Mouse (Mus musculus): ENCODE results near the gene Vpreb3. TPM values are rescaled to one million over a fixed set of nuclear protein-coding genes. Genes with fewer than 3 reads are reported as not detected.
"Not testable (repeated sequence)": the region's sequence is repeated elsewhere in the genome, so short reads cannot be mapped to it uniquely, and the experiment has no call there.

The Vpreb3 gene
- polyA plus RNA-seq, 1 experiment from 2014 or later = 0.35 TPM

GRCm38 (mm10) chr10:75979432-75979831, 36.6 kb downstream of the Vpreb3 start:
- no peak overlapping the region for H3K27ac ChIP-seq (ENCODE audit: low read depth, low read length)
- no peaks in the 10 kb centered on the region for H3K36me3 ChIP-seq (ENCODE audit: control insufficient read depth, insufficient read depth, low read length)
- no peak overlapping the region for H3K9ac ChIP-seq (ENCODE audit: low read depth, low read length)
- no peak for ATAC-seq
- H3K4me3 ChIP-seq (ENCODE audit: low read length) = no peak overlapping the region
- H3K9me3 ChIP-seq (ENCODE audit: control insufficient read depth, low read length) = no peaks in the 10 kb centered on the region
- 86% methylated on average over 3 of the region's 3 CpGs for WGBS
- H3K4me2 ChIP-seq (ENCODE audit: low read length) = no peak overlapping the region
- H3K27me3 ChIP-seq (replicated peaks; ENCODE audit: control insufficient read depth, insufficient read depth, low read length) = no peaks in the 10 kb centered on the region
- H3K4me1 ChIP-seq (ENCODE audit: control insufficient read depth, insufficient read depth, low read depth, low read length) = no peaks in the 10 kb centered on the region

- Histone ChIP-seq H3K9me3 (ENCODE audit: control insufficient read depth, low read length) (no peaks in the 10 kb centered on the region), H3K4me2 (ENCODE audit: low read length) (no peak overlapping the region), H3K36me3 (ENCODE audit: control insufficient read depth, insufficient read depth, low read length) (no peaks in the 10 kb centered on the region), H3K4me1 (ENCODE audit: control insufficient read depth, insufficient read depth, low read depth, low read length) (no peaks in the 10 kb centered on the region), H3K9ac (ENCODE audit: low read depth, low read length) (no peak overlapping the region), H3K27me3 (replicated peaks; ENCODE audit: control insufficient read depth, insufficient read depth, low read length) (no peaks in the 10 kb centered on the region), H3K4me3 (ENCODE audit: low read length) (no peak overlapping the region), H3K27ac (ENCODE audit: low read depth, low read length) (no peak overlapping the region)
- 71% methylated on average over 4 of the region's 4 CpGs for WGBS
- no peak for ATAC-seq
Observed at GRCm38 (mm10) chr10:75990430-75991042, 47.7 kb downstream of the Vpreb3 start.

GRCm38 (mm10) chr10:75993616-75994240, 50.9 kb downstream of the Vpreb3 start:
- H3K4me1 ChIP-seq (ENCODE audit: control insufficient read depth, insufficient read depth, low read depth, low read length) = no peaks in the 10 kb centered on the region
- H3K27ac ChIP-seq (ENCODE audit: low read depth, low read length) = no peak overlapping the region
- no peak overlapping the region for H3K9ac ChIP-seq (ENCODE audit: low read depth, low read length)
- ATAC-seq = no peak
- no peaks in the 10 kb centered on the region for H3K36me3 ChIP-seq (ENCODE audit: control insufficient read depth, insufficient read depth, low read length)
- H3K9me3 ChIP-seq (ENCODE audit: control insufficient read depth, low read length) = no peaks in the 10 kb centered on the region
- WGBS = 94% methylated on average over 15 of the region's 15 CpGs
- no peak overlapping the region for H3K4me2 ChIP-seq (ENCODE audit: low read length)
- no peak overlapping the region for H3K4me3 ChIP-seq (ENCODE audit: low read length)
- no peaks in the 10 kb centered on the region for H3K27me3 ChIP-seq (replicated peaks; ENCODE audit: control insufficient read depth, insufficient read depth, low read length)

GRCm38 (mm10) chr10:75994531-75995210, 51.8 kb downstream of the Vpreb3 start:
- 68% methylated on average over 12 of the region's 13 CpGs for WGBS

GRCm38 (mm10) chr10:75995463-75995862, 52.6 kb downstream of the Vpreb3 start:
- no peak for ATAC-seq
- Histone ChIP-seq H3K9me3 (ENCODE audit: control insufficient read depth, low read length) (no peaks in the 10 kb centered on the region), H3K4me3 (ENCODE audit: low read length) (no peak overlapping the region), H3K4me2 (ENCODE audit: low read length) (no peak overlapping the region), H3K4me1 (ENCODE audit: control insufficient read depth, insufficient read depth, low read depth, low read length) (no peaks in the 10 kb centered on the region), H3K27me3 (replicated peaks; ENCODE audit: control insufficient read depth, insufficient read depth, low read length) (no peaks in the 10 kb centered on the region), H3K9ac (ENCODE audit: low read depth, low read length) (no peak overlapping the region), H3K36me3 (ENCODE audit: control insufficient read depth, insufficient read depth, low read length) (no peaks in the 10 kb centered on the region), H3K27ac (ENCODE audit: low read depth, low read length) (no peak overlapping the region)
- 85% methylated on average over 11 of the region's 11 CpGs for WGBS

More at GRCm38 (mm10) chr10:75994531-75995210, 51.8 kb downstream of the Vpreb3 start:
- H3K27ac ChIP-seq (ENCODE audit: low read depth, low read length); H3K9me3 ChIP-seq (ENCODE audit: control insufficient read depth, low read length); H3K4me2 ChIP-seq (ENCODE audit: low read length); H3K27me3 ChIP-seq (replicated peaks; ENCODE audit: control insufficient read depth, insufficient read depth, low read length); ATAC-seq; H3K36me3 ChIP-seq (ENCODE audit: control insufficient read depth, insufficient read depth, low read length); H3K9ac ChIP-seq (ENCODE audit: low read depth, low read length); H3K4me1 ChIP-seq (ENCODE audit: control insufficient read depth, insufficient read depth, low read depth, low read length); H3K4me3 ChIP-seq (ENCODE audit: low read length): not testable (repeated sequence)

- H3K27me3 ChIP-seq (replicated peaks; ENCODE audit: control insufficient read depth, insufficient read depth, low read length) = no peaks in the 10 kb centered on the region
- no peaks in the 10 kb centered on the region for H3K36me3 ChIP-seq (ENCODE audit: control insufficient read depth, insufficient read depth, low read length)
- WGBS = 52% methylated on average over 3 of the region's 3 CpGs
- H3K4me2 ChIP-seq (ENCODE audit: low read length) = no peak overlapping the region
- ATAC-seq = no peak
- no peak overlapping the region for H3K27ac ChIP-seq (ENCODE audit: low read depth, low read length)
- H3K4me3 ChIP-seq (ENCODE audit: low read length) = no peak overlapping the region
- H3K4me1 ChIP-seq (ENCODE audit: control insufficient read depth, insufficient read depth, low read depth, low read length) = no peaks in the 10 kb centered on the region
- H3K9me3 ChIP-seq (ENCODE audit: control insufficient read depth, low read length) = no peaks in the 10 kb centered on the region
- no peak overlapping the region for H3K9ac ChIP-seq (ENCODE audit: low read depth, low read length)
Observed at GRCm38 (mm10) chr10:75996315-75996714, 53.5 kb downstream of the Vpreb3 start.

Other genes with a start within 250 kb of the Vpreb3 start
- gene Cabin1, start 178.7 kb upstream of the Vpreb3 start, polyA plus RNA-seq (2015; fragmentation: Nextera tagmentation; extraction: Ambion mirVana) = 30.9 and 35.5 TPM in 2 replicates
- 73.5 and 89.1 TPM in 2 replicates for gene Ddt, start 169.6 kb upstream of the Vpreb3 start, polyA plus RNA-seq (2015; fragmentation: Nextera tagmentation; extraction: Ambion mirVana)
- gene Gm20441, start 162.1 kb upstream of the Vpreb3 start, polyA plus RNA-seq (2015; fragmentation: Nextera tagmentation; extraction: Ambion mirVana) = 0.50 TPM in 1 of 2 replicates, not detected in the other
- 1.4 and 1.5 TPM in 2 replicates for gene Gstt3, start 161.6 kb upstream of the Vpreb3 start, polyA plus RNA-seq (2015; fragmentation: Nextera tagmentation; extraction: Ambion mirVana)
- gene Gstt1, start 144.5 kb upstream of the Vpreb3 start, polyA plus RNA-seq (2015; fragmentation: Nextera tagmentation; extraction: Ambion mirVana) = 18.8 and 21.9 TPM in 2 replicates
- gene Gstt4, start 120.5 kb upstream of the Vpreb3 start, polyA plus RNA-seq (2015; fragmentation: Nextera tagmentation; extraction: Ambion mirVana) = not detected in 2 replicates
- 7.9 and 8.5 TPM in 2 replicates for gene Gstt2, start 105.6 kb upstream of the Vpreb3 start, polyA plus RNA-seq (2015; fragmentation: Nextera tagmentation; extraction: Ambion mirVana)
- 1,592 and 1,680 TPM in 2 replicates for gene Mif, start 82.8 kb upstream of the Vpreb3 start, polyA plus RNA-seq (2015; fragmentation: Nextera tagmentation; extraction: Ambion mirVana)
- gene Derl3, start 49.6 kb upstream of the Vpreb3 start, polyA plus RNA-seq (2015; fragmentation: Nextera tagmentation; extraction: Ambion mirVana) = 0.64 and 1.9 TPM in 2 replicates
- 252 TPM in 2 replicates for gene Smarcb1, start 21.4 kb upstream of the Vpreb3 start, polyA plus RNA-seq (2015; fragmentation: Nextera tagmentation; extraction: Ambion mirVana)
- 167 and 218 TPM in 2 replicates for gene Chchd10, start 9.9 kb upstream of the Vpreb3 start, polyA plus RNA-seq (2015; fragmentation: Nextera tagmentation; extraction: Ambion mirVana)
- gene Mmp11, start 6.6 kb upstream of the Vpreb3 start, polyA plus RNA-seq (2015; fragmentation: Nextera tagmentation; extraction: Ambion mirVana) = 13.6 and 16.6 TPM in 2 replicates
- 0.74 and 1.5 TPM in 2 replicates for gene Gm867, start 2.4 kb upstream of the Vpreb3 start, polyA plus RNA-seq (2015; fragmentation: Nextera tagmentation; extraction: Ambion mirVana)
- 0.05 TPM in 1 of 2 replicates, not detected in the other for gene Gm5134, start 11.5 kb downstream of the Vpreb3 start, polyA plus RNA-seq (2015; fragmentation: Nextera tagmentation; extraction: Ambion mirVana)
- gene Zfp280b, start 89.6 kb downstream of the Vpreb3 start, polyA plus RNA-seq (2015; fragmentation: Nextera tagmentation; extraction: Ambion mirVana) = 10.3 and 12.3 TPM in 2 replicates
- 0.07 TPM in 1 of 2 replicates, not detected in the other for gene Slc5a4b, start 167.9 kb downstream of the Vpreb3 start, polyA plus RNA-seq (2015; fragmentation: Nextera tagmentation; extraction: Ambion mirVana)
- gene Slc5a4a, start 204.4 kb downstream of the Vpreb3 start, polyA plus RNA-seq (2015; fragmentation: Nextera tagmentation; extraction: Ambion mirVana) = 0.10 and 0.11 TPM in 2 replicates